Mouse (Mus musculus) liver, postnatal 0 days (tissue): ENCODE measurements at regions not wholly inside any gene's neighbourhood (a gene's known extent, or its start where the extent isn't known, plus 50 kb on each side); places are given as distances from the start of the nearest gene placed in this dataset.

Source experiments
- ATAC-seq: fragments of 200-750 bp; cut with Nextera tagmentation; 2 replicates; pipeline ENCODE4 v1.8.0; 2017; ENCODE audit warnings: mild to moderate bottlenecking, moderate library complexity
- DNase-seq: peaks from one replicate; pipeline ENCODE4 v3.0.0-alpha.2; 2016
- H3K27ac ChIP-seq: fragments of 300-500 bp; sonication (generic); 2 replicates; pipeline ENCODE4 v1.5.1; 2014; ENCODE audit warnings: antibody characterized with exemption, moderate library complexity, mild to moderate bottlenecking, low read depth
- H3K27me3 ChIP-seq: fragments of 300-500 bp; sonication (generic); 2 replicates; pipeline ENCODE4 v1.6.1; 2014; ENCODE audit warnings: low read length, control low read depth, mixed read lengths; ENCODE audit not compliant: insufficient read depth
- H3K36me3 ChIP-seq: fragments of 300-500 bp; sonication (generic); replicated peaks from 2 replicates; pipeline ENCODE4 v1.6.1; 2014; ENCODE audit warnings: mild to moderate bottlenecking, control low read depth, low read length, moderate library complexity, mixed read lengths; ENCODE audit not compliant: insufficient read depth
- H3K4me1 ChIP-seq: fragments of 300-500 bp; sonication (generic); 2 replicates; pipeline ENCODE4 v1.6.1; 2014; ENCODE audit warnings: antibody characterized with exemption, mild to moderate bottlenecking, control low read depth; ENCODE audit not compliant: insufficient read depth
- H3K4me2 ChIP-seq: fragments of 300-500 bp; sonication (generic); 2 replicates; pipeline ENCODE4 v1.6.1; 2014; ENCODE audit warnings: low read depth, mild to moderate bottlenecking, low read length, moderate library complexity, mixed read lengths
- H3K4me3 ChIP-seq: fragments of 300-500 bp; sonication (generic); 2 replicates; pipeline ENCODE4 v1.5.1; 2014; ENCODE audit warnings: low read depth, low read length
- H3K9ac ChIP-seq: fragments of 300-500 bp; sonication (generic); replicated peaks from 2 replicates; pipeline ENCODE4 v1.6.1; 2014; ENCODE audit warnings: mild to moderate bottlenecking, moderate library complexity
- H3K9me3 ChIP-seq: fragments of 300-500 bp; sonication (generic); 2 replicates; pipeline ENCODE4 v1.6.1; 2016; ENCODE audit warnings: mild to moderate bottlenecking, control low read depth, low read length, mixed read lengths
- CTCF ChIP-seq: sonication (generic); IDR thresholded peaks from 2 replicates; pipeline ENCODE4 v1.5.1; 2016; ENCODE audit warnings: antibody characterized with exemption, low read depth
- EP300 ChIP-seq: IDR thresholded peaks from 2 replicates; pipeline ENCODE4 v1.6.1; 2016; ENCODE audit warnings: antibody characterized with exemption, low read depth, mild to moderate bottlenecking
- WGBS: fragments of 180-500 bp; shearing (Covaris S2); extraction: QIAGEN DNeasy Blood & Tissue Kit; methylation state at CpG from one replicate; pipeline ENCODE4 v1.1.7; 2014; ENCODE audit not compliant: insufficient replicate concordance; 5-methylcytosine and 5-hydroxymethylcytosine counted together

DNA sequence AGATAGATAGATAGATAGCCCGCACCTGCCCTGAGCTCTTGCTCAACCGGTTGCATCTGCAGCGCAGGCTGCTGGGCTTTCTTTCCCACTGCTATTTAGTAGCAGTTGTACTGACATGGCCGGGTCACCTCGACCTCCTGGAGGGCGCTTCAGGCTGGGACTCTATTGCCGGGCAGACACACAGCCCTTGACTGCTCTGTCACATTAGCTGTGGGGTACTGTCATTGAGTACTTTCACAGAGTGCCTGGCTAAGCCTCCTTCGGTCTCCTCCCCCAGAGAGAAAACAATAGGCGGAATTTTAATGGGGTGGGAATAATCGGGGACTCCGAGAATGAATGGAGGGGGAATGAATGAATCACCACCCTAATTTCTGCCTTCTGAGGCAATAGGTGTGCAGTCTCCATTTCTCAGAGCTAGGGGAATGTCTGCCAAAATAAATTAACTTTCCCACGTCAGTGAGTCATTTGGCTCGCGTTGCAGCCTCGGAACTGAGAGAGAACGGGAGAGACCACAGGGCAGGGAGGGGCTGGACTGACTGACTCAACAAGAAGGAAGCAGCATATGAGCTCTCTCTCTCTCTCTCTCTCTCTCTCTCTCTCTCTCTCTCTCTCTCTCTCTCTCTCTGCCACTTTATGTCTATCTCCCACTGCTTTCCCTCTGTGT, 101.6 kb upstream of the Med13l start:
- DNase-seq, result peak; percentile 51
- Histone ChIP-seq H3K9ac (peak overlapping the region; percentile 46; the same call in 1 of the 2 replicates), H3K4me2 (peak overlapping the region; percentile 57), H3K4me1 (peaks cover 9% of the 10 kb centered on the region; the same call in 1 of the 2 replicates), H3K4me3 (peak overlapping the region; percentile 19), H3K36me3 (no peaks in the 10 kb centered on the region), H3K9me3 (no peaks in the 10 kb centered on the region), H3K27ac (no peak overlapping the region), H3K27me3 (peaks cover 21% of the 10 kb centered on the region)
- TF ChIP-seq CTCF (no peak), EP300 (no peak)
- whole genome bisulfite sequencing, result 7% methylated on average over 16 of the region's 16 CpGs
- ATAC-seq, result peak; percentile 76

DNA sequence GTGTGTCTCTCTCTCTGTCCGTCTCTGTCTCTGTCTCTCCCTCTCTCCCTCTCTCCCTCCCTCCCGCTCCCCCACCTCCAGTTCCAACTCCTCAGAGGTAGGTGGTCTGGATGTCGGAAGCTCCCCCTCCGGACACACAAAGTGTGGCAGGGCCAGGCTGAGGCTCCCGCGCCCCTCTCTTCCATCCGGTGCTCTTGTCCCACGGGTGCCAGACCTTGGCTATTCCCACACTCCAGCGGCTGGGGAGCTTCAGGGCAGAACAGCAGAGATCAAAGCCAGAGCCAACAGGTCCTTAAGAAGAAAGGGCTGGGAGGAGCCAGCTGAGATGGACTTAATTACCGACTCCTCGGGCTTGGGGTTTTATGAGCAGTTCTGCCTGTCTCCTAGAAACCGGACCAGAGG, 101.1 kb upstream of the Med13l start:
- Histone ChIP-seq H3K9ac (peak overlapping the region; percentile 46; the same call in 1 of the 2 replicates), H3K4me1 (peaks cover 9% of the 10 kb centered on the region; the same call in 1 of the 2 replicates), H3K4me2 (peak overlapping the region; percentile 57), H3K9me3 (no peaks in the 10 kb centered on the region), H3K27me3 (peaks cover 21% of the 10 kb centered on the region), H3K36me3 (no peaks in the 10 kb centered on the region), H3K27ac (no peak overlapping the region), H3K4me3 (peak overlapping the region; percentile 19; the same call in 1 of the 2 replicates)
- whole genome bisulfite sequencing, result 12% methylated on average over 12 of the region's 12 CpGs
- DNase-seq (no peak), ATAC-seq (no peak; the same call in 1 of the 2 replicates)
- TF ChIP-seq EP300 (no peak), CTCF (no peak)

DNA sequence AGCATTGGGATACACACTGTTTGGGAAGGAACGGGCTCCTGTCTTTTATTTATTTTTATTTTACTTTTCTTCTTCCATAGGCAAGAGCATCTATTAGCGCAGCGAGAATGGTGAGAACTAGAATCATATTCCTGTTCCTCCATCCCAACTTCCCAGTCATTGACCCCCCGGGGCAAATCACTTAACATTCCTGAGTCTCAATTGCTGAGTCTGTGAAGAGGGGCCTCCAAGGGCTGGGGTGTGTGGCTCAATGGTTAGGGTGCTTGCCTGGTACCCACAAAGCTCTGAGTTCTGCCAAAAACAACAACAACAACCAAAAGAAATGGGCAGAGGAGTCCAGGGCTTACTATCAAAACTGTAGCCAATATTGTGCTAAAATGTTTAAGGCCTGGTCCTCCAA, 98.5 kb upstream of the Med13l start:
- Histone ChIP-seq H3K27me3 (peaks cover 21% of the 10 kb centered on the region), H3K9ac (no peak overlapping the region), H3K36me3 (no peaks in the 10 kb centered on the region), H3K4me2 (no peak overlapping the region), H3K9me3 (no peaks in the 10 kb centered on the region), H3K27ac (no peak overlapping the region), H3K4me1 (peaks cover 33% of the 10 kb centered on the region), H3K4me3 (no peak overlapping the region)
- DNase-seq (no peak), ATAC-seq (no peak)
- WGBS, result 71% methylated on average over 4 of the region's 4 CpGs
- no peak for TF ChIP-seq CTCF

DNA sequence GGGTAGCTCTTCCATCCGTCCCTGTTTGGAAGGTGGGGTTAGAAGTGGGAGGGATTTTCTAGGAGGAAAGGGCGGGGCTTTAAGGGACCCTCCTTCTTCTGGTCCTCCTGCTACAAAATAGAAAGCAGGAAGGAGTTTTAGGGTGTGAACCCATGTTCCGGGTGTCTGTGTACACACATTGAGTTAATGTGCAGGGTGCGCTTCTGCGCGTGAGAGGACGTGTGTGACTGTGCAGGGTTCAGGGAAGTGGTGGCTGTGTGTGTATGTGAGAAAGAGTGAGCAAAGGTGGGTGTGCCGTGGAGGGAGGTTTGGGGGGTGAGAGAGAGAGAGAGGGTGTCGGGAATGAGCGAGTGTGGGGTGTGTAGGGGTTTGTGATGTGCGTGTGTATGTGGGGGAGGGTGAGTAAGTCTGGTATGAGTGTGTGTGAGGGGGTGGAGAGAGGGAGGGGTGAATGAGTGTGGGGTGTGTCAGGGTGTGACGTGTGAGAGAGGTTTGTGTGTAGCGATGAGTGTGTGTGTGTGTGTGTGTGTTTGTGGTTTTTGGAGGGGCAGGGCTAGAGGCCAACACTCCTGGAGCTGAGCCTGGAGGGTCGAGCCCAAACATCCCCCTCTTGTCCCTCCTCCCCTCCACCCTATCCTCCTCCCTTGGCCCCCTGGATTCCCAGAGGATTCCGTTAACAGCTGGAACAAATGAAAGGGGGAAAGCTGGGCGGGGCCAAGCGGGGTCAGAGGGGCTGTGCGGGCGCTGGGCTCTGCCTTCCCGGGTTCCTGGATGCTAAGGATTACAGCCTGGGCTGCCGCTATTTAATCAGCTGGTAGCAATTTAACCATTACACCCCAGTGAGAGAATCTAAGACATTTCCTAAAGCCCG, 95.3 kb upstream of the Med13l start:
- TF ChIP-seq CTCF (no peak), EP300 (no peak)
- 5% methylated on average over 21 of the region's 22 CpGs for WGBS
- peak overlapping the region; percentile 41 for H3K4me3 ChIP-seq

DNA sequence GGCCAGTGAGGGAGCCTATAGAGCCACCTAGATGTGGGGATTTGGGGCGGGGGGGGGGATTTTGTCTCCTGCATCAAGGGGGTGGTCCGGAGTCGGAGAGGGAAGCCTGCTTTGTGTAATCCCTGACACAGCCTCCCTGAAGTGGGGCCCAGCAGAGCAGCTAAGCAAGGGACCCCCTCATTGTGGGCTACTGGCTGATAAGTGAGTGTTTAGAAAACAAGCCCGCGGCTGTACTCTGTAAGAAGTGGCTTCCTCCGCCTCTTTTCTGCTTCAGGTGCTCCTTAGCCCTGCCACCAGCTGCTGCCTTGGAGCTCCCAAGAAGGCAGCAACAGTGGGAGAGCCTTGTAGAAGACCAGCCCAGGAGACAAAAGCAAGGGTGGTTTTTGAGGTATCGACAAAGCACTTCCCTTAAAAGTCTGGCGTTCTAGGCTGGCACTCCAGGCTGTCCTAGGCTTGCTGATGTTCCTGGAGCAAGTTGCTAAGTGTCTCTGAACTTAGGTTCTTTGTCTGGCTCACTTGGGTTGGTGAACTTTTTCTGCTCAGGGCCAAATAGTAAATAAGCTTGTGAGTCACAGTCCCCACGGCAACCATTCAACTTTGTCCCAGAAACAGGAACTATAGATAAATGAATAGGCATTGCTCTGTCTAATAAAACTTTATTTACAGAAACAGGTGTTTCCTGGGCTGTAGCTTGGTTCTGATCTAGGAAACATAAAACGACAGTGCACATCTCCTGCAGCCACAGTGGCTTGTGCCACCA, 94.3 kb upstream of the Med13l start:
- H3K36me3 ChIP-seq, result no peaks in the 10 kb centered on the region
- H3K4me1 ChIP-seq, result peaks cover 24% of the 10 kb centered on the region
- no peaks in the 10 kb centered on the region for H3K9me3 ChIP-seq
- H3K27me3 ChIP-seq, result peaks cover 1% of the 10 kb centered on the region; the same call in 1 of the 2 replicates
- peak; percentile 30 for DNase-seq
- WGBS, result 9% methylated on average over 10 of the region's 10 CpGs
- TF ChIP-seq CTCF (no peak), EP300 (no peak)
- H3K27ac ChIP-seq, result peak overlapping the region; percentile 41
- H3K9ac ChIP-seq, result peak overlapping the region; percentile 65
- H3K4me2 ChIP-seq, result peak overlapping the region; percentile 74
- ATAC-seq, result peak; percentile 33
- H3K4me3 ChIP-seq, result peak overlapping the region; percentile 41

More for the DNA sequence above, 95.3 kb upstream of the Med13l start:
- H3K27me3 ChIP-seq, result peaks cover 10% of the 10 kb centered on the region; the same call in 1 of the 2 replicates
- peak overlapping the region; percentile 74 for H3K4me2 ChIP-seq
- peak overlapping the region; percentile 65 for H3K9ac ChIP-seq
- no peaks in the 10 kb centered on the region for H3K9me3 ChIP-seq
- DNase-seq (peak; percentile 45), ATAC-seq (peak; percentile 67)
- H3K4me1 ChIP-seq, result peaks cover 24% of the 10 kb centered on the region
- H3K36me3 ChIP-seq, result no peaks in the 10 kb centered on the region
- H3K27ac ChIP-seq, result peak overlapping the region; percentile 41

DNA sequence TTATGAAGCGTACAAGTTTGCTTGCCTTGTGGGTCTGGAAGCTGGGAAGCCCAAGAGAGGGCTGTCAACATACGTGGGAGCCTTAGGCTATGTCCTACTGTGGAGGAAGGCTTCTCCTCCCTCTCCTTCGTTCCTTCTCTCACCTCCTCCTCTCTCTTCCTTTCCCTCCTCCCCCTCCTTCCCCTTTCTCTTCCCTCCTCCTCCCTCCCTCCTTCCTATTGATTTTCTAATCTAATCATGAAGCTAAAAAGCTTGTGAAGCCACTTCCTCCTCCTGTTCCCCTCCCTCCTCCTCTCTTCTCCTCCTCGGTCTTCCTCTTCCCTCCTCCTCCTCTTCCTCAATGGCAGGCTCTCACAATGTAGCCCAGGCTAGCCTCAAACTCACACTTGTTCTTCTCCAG, 91.7 kb upstream of the Med13l start:
- H3K9ac ChIP-seq, result no peak overlapping the region
- H3K27ac ChIP-seq, result no peak overlapping the region
- DNase-seq (no peak), ATAC-seq (no peak)
- 31% methylated on average over 4 of the region's 4 CpGs for WGBS
- TF ChIP-seq EP300 (no peak), CTCF (no peak)
- H3K4me3 ChIP-seq, result no peak overlapping the region
- no peaks in the 10 kb centered on the region for H3K27me3 ChIP-seq
- H3K4me1 ChIP-seq, result peaks cover 24% of the 10 kb centered on the region
- no peaks in the 10 kb centered on the region for H3K36me3 ChIP-seq
- H3K9me3 ChIP-seq, result no peaks in the 10 kb centered on the region
- no peak overlapping the region for H3K4me2 ChIP-seq
